Mouse (Mus musculus): ENCODE results near the gene Ptpn13.

DNA sequence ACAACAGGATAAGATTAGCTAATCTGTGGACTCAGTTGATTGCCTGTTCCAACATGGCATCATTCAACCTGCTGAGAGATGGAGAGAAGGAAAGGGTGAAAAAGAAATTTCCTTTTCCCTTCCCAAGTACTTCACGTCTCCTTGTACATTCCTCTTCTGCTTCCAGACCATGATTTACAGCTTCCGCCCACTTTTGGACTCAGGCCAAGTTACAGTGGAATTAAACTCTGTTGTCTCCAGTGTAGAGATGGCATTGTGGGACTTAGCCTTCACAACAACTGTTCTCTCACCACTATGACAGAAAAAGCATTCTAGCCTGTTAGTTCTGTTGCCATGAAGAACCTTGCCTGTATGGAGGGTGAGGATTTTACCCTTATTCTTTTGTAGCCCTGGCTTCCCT is 19.1 kb upstream of the Ptpn13 start:
- TF ChIP-seq CTCF (IDR thresholded peaks at IDR 0.05; ENCODE audit: control insufficient read depth, insufficient read depth, insufficient replicate concordance, low read depth, low read length) (no peak), POLR2A (IDR thresholded peaks at IDR 0.05; ENCODE audit: control insufficient read depth, low read depth, low read length) (no peak)
